21 mouse cellular contexts compared by ENCODE assay signal in genomic region chr9:68974517-68974916, GRCm38 (mm10).
DNase-seq lines count a peak whose midpoint lies in the region; ATAC-seq and TF ChIP-seq lines count a peak whose summit lies in the region.
"Had no signal": no experiment of that assay in that cellular context is flagged by ENCODE, and none has a peak within 500 bp of the region (broad histone marks: within the 10 kb centered on the region; RNA-seq: fewer than 3 reads in every experiment).

No protein-coding gene starts in this region.

- DNase-seq in liver, embryonic 13.5 days, result no peak
- peak; percentile 4 for DNase-seq in midbrain, embryonic 11.5 days (ENCODE audit: low spot score, missing footprints)
- DNase-seq in CH12.LX (ENCODE audit: extremely low read depth), result peak; percentile 50
- DNase-seq in cerebellum, adult 11-12 months, result no peak
- DNase-seq: adrenal gland, adult 2 months; adrenal gland, postnatal 10 days; adrenal gland, postnatal 25 days; B cell, adult 2 months; cerebellum, adult 11 months; cerebellum, adult 2 months; cerebellum, adult 9-10 months; cerebellum, postnatal 10 days; cerebellum, postnatal 25 days; forebrain, postnatal 0 days had no signal

- no peak overlapping the region for H3K4me2 ChIP-seq in liver, embryonic 13.5 days
- H3K4me2 ChIP-seq in liver, embryonic 12.5 days, result no peak overlapping the region
- no peak overlapping the region for H3K4me2 ChIP-seq in midbrain, embryonic 11.5 days
- H3K4me2 ChIP-seq in midbrain, embryonic 16.5 days (ENCODE audit: low read length), result no peak overlapping the region
- H3K4me2 ChIP-seq in CH12.LX (ENCODE audit: insufficient read depth, low read depth, poor library complexity, severe bottlenecking), result no peak overlapping the region
- H3K4me2 ChIP-seq: embryonic facial prominence, embryonic 12.5 days; forebrain, embryonic 13.5 days; forebrain, embryonic 15.5 days had no signal

- peak; percentile 51; the same call in 1 of the 2 replicates for ATAC-seq in liver, embryonic 13.5 days (ENCODE audit: low read depth)
- no peak for ATAC-seq in liver, embryonic 12.5 days
- no peak for ATAC-seq in midbrain, embryonic 11.5 days (ENCODE audit: low FRiP score)
- no peak for ATAC-seq in midbrain, embryonic 16.5 days
- ATAC-seq: CD4-positive, CD25-positive, alpha-beta regulatory T cell, adult 4 months; forebrain, embryonic 13.5 days; forebrain, embryonic 15.5 days; forebrain, postnatal 0 days had no signal

- no peaks in the 10 kb centered on the region for H3K36me3 ChIP-seq in liver, embryonic 13.5 days
- H3K36me3 ChIP-seq in liver, embryonic 12.5 days, result no peaks in the 10 kb centered on the region
- no peaks in the 10 kb centered on the region for H3K36me3 ChIP-seq in midbrain, embryonic 11.5 days (ENCODE audit: control insufficient read depth, insufficient read depth, low read length)
- H3K36me3 ChIP-seq in midbrain, embryonic 16.5 days (ENCODE audit: control insufficient read depth, insufficient read depth, low read length), result no peaks in the 10 kb centered on the region
- H3K36me3 ChIP-seq in CH12.LX (replicated peaks in 1 of 2; ENCODE audit: control insufficient read depth in 1 of 2, insufficient read depth in 1 of 2, low read length in 1 of 2), result no peaks in the 10 kb centered on the region
- H3K36me3 ChIP-seq: embryonic facial prominence, embryonic 10.5 days; embryonic facial prominence, embryonic 12.5 days; forebrain, embryonic 15.5 days had no signal

- no peak overlapping the region for H3K4me3 ChIP-seq in liver, embryonic 13.5 days (replicated peaks)
- H3K4me3 ChIP-seq in liver, embryonic 12.5 days, result no peak overlapping the region
- H3K4me3 ChIP-seq in midbrain, embryonic 11.5 days (ENCODE audit: low read depth, low read length), result no peak overlapping the region
- H3K4me3 ChIP-seq in midbrain, embryonic 16.5 days (ENCODE audit: low read depth, low read length), result no peak overlapping the region
- no peak overlapping the region for H3K4me3 ChIP-seq in CH12.LX (replicated peaks in 1 of 3; ENCODE audit: low read depth in 2 of 3, low read length in 2 of 3, poor library complexity in 1 of 3)
- H3K4me3 ChIP-seq: embryonic facial prominence, embryonic 10.5 days; embryonic facial prominence, embryonic 12.5 days; forebrain, embryonic 13.5 days; forebrain, embryonic 15.5 days had no signal

- dilution Hi-C loops in CH12.LX (cut with MboI; ENCODE audit: extremely low pct_ligation_motif_present, extremely low pct_unique_long_range_greater_than_20kb, low sequenced_read_pairs), result no loop called here

- no peaks in the 10 kb centered on the region for H3K79me2 ChIP-seq in CH12.LX (replicated peaks; ENCODE audit: control insufficient read depth, extremely low read depth, insufficient read depth, poor library complexity, severe bottlenecking)

- no peak for TF ChIP-seq POLR2A in CH12.LX (IDR thresholded peaks at IDR 0.05; ENCODE audit: low read depth, low read length)

- no peaks in the 10 kb centered on the region for H3K4me1 ChIP-seq in liver, embryonic 13.5 days (replicated peaks)
- no peaks in the 10 kb centered on the region for H3K4me1 ChIP-seq in liver, embryonic 12.5 days
- H3K4me1 ChIP-seq in midbrain, embryonic 11.5 days (ENCODE audit: control insufficient read depth, insufficient read depth, low read length), result peaks cover 16% of the 10 kb centered on the region
- H3K4me1 ChIP-seq in midbrain, embryonic 16.5 days (ENCODE audit: control insufficient read depth, insufficient read depth, low read length), result peaks cover 20% of the 10 kb centered on the region
- peaks cover 0 to 21% of the 10 kb centered on the region in 2 experiments; a peak in 2 of 4 replicates for H3K4me1 ChIP-seq in CH12.LX (ENCODE audit: control insufficient read depth in 1 of 2, insufficient read depth in 2 of 2)

- no peaks in the 10 kb centered on the region for H3K9me3 ChIP-seq in liver, embryonic 13.5 days (replicated peaks)
- H3K9me3 ChIP-seq in liver, embryonic 12.5 days (replicated peaks), result no peaks in the 10 kb centered on the region
- H3K9me3 ChIP-seq in midbrain, embryonic 11.5 days (ENCODE audit: control insufficient read depth, low read length), result no peaks in the 10 kb centered on the region
- H3K9me3 ChIP-seq in midbrain, embryonic 16.5 days (replicated peaks; ENCODE audit: control insufficient read depth, low read length, poor library complexity, severe bottlenecking), result no peaks in the 10 kb centered on the region
- peaks cover 28% of the 10 kb centered on the region for H3K9me3 ChIP-seq in CH12.LX (replicated peaks; ENCODE audit: low read length)
- H3K9me3 ChIP-seq: embryonic facial prominence, embryonic 10.5 days; embryonic facial prominence, embryonic 12.5 days; forebrain, embryonic 13.5 days; forebrain, embryonic 15.5 days had no signal

- TF ChIP-seq CTCF in CH12.LX (conservative IDR thresholded peaks at IDR 0.05 in 1 of 2, IDR thresholded peaks at IDR 0.05 in 1 of 2; ENCODE audit: low read depth in 2 of 2, low read length in 2 of 2), result no peak

- no peak overlapping the region for H3K9ac ChIP-seq in liver, embryonic 13.5 days
- H3K9ac ChIP-seq in liver, embryonic 12.5 days, result no peak overlapping the region
- no peak overlapping the region for H3K9ac ChIP-seq in midbrain, embryonic 11.5 days (ENCODE audit: low read length)
- H3K9ac ChIP-seq in midbrain, embryonic 16.5 days (ENCODE audit: low read depth, low read length), result no peak overlapping the region
- no peak overlapping the region for H3K9ac ChIP-seq in CH12.LX (ENCODE audit: insufficient read depth, low read depth)
- H3K9ac ChIP-seq: embryonic facial prominence, embryonic 12.5 days; forebrain, embryonic 13.5 days; forebrain, embryonic 15.5 days; forebrain, postnatal 0 days had no signal

- H3K27me3 ChIP-seq in liver, embryonic 13.5 days, result no peaks in the 10 kb centered on the region
- H3K27me3 ChIP-seq in liver, embryonic 12.5 days (replicated peaks), result 0 out of 2 replicates have a peak, but pooled peaks cover 5% of the 10 kb centered on the region
- no peaks in the 10 kb centered on the region for H3K27me3 ChIP-seq in midbrain, embryonic 11.5 days (ENCODE audit: control insufficient read depth, insufficient read depth, low read length)
- H3K27me3 ChIP-seq in midbrain, embryonic 16.5 days (ENCODE audit: control insufficient read depth, insufficient read depth, low read depth, low read length), result no peaks in the 10 kb centered on the region
- no peaks in the 10 kb centered on the region for H3K27me3 ChIP-seq in CH12.LX (replicated peaks)

- in situ Hi-C loops in CH12.LX (cut with MboI; ENCODE audit: low pct_ligation_motif_present, low pct_unique_long_range_greater_than_20kb, low sequenced_read_pairs), result loop anchor here (25.0 kb wide), 2 partner anchors 313 to 513 kb away; no protein-coding TSS in a partner anchor

- WGBS in liver, embryonic 13.5 days (ENCODE audit: insufficient replicate concordance), result 58% methylated on average over 2 of the region's 2 CpGs
- WGBS in liver, embryonic 12.5 days (ENCODE audit: insufficient replicate concordance), result 68% methylated on average over 2 of the region's 2 CpGs
- 93% methylated on average over 2 of the region's 2 CpGs for whole genome bisulfite sequencing in midbrain, embryonic 11.5 days
- 94% methylated on average over 2 of the region's 2 CpGs for WGBS in midbrain, embryonic 16.5 days

- TF ChIP-seq RAD21 in CH12.LX (IDR thresholded peaks at IDR 0.05; ENCODE audit: low read depth, low read length), result no peak

- no peak for TF ChIP-seq EP300 in CH12.LX (IDR thresholded peaks at IDR 0.05; ENCODE audit: low read length)

- no peak overlapping the region for H3K27ac ChIP-seq in liver, embryonic 13.5 days
- no peak overlapping the region for H3K27ac ChIP-seq in liver, embryonic 12.5 days
- H3K27ac ChIP-seq in midbrain, embryonic 11.5 days (ENCODE audit: low read depth, low read length), result no peak overlapping the region
- H3K27ac ChIP-seq in midbrain, embryonic 16.5 days (ENCODE audit: low read length), result no peak overlapping the region
- no peak overlapping the region for H3K27ac ChIP-seq in CH12.LX (ENCODE audit: insufficient read depth, low read depth)
- H3K27ac ChIP-seq: embryonic facial prominence, embryonic 10.5 days; embryonic facial prominence, embryonic 12.5 days; forebrain, embryonic 13.5 days; forebrain, embryonic 15.5 days had no signal

TF ChIP-seq in CH12.LX, 34 proteins besides CTCF, POLR2A, EP300 and RAD21:
- TF ChIP-seq SMC3 (IDR thresholded peaks at IDR 0.05; ENCODE audit: low read depth, low read length) (no peak), MEF2A (IDR thresholded peaks at IDR 0.05; ENCODE audit: borderline replicate concordance, low read depth, low read length) (peak; percentile 19; the same call in 1 of the 2 replicates), ELF1 (IDR thresholded peaks at IDR 0.05; ENCODE audit: low read depth, low read length) (no peak), BHLHE40 (IDR thresholded peaks at IDR 0.05; ENCODE audit: low read depth, low read length) (0 out of 2 replicates have a peak, but pooled peaks have one; percentile 3)

Comparison
In these comparisons a context has a peak if more than half of its experiments do, and no peak if none do; other contexts are left out.
1. DNase-seq: peak in midbrain, embryonic 11.5 days (single experiment) and CH12.LX (single experiment); none in liver, embryonic 13.5 days (single experiment) and cerebellum, adult 11-12 months (single experiment).